Mouse (Mus musculus) heart, adult 2 months (tissue): Measurements from ENCODE around the gene Guca1b. TPM values are rescaled to one million over a fixed set of nuclear protein-coding genes. Genes with fewer than 3 reads are reported as not detected.

ENCODE experiments used
- DNase-seq, 2 experiments: peaks; one replicate each; pipeline ENCODE4 v3.0.0; 2021
- H3K27ac ChIP-seq: fragments of 200-600 bp; 2 replicates; pipeline ENCODE4 v1.8.1; 2022
- H3K27me3 ChIP-seq: fragments of 200-500 bp; 2 replicates; pipeline ENCODE4 v1.6.1; 2012; ENCODE audit warnings: mild to moderate bottlenecking, low read length, inconsistent platforms, mixed read lengths; ENCODE audit not compliant: control insufficient read depth, insufficient read depth
- H3K36me3 ChIP-seq: fragments of 200-500 bp; 2 replicates; pipeline ENCODE4 v1.6.1; 2012; ENCODE audit warnings: low read length, inconsistent platforms; ENCODE audit not compliant: control insufficient read depth, insufficient read depth
- H3K4me1 ChIP-seq: fragments of 200-500 bp; 2 replicates; pipeline ENCODE4 v1.6.1; 2011; ENCODE audit warnings: low read length; ENCODE audit not compliant: control insufficient read depth, insufficient read depth
- H3K4me3 ChIP-seq: fragments of 200-600 bp; 2 replicates; pipeline ENCODE4 v1.8.1; 2022
- H3K79me2 ChIP-seq: fragments of 200-500 bp; replicated peaks from 2 replicates; pipeline ENCODE4 v1.6.1; 2012; ENCODE audit warnings: mild to moderate bottlenecking, inconsistent platforms, low read length, moderate library complexity, mixed read lengths; ENCODE audit not compliant: control insufficient read depth, insufficient read depth
- H3K9ac ChIP-seq: fragments of 200-500 bp; 2 replicates; pipeline ENCODE4 v1.6.1; 2012; ENCODE audit warnings: low read depth, mild to moderate bottlenecking, control low read depth, inconsistent platforms, low read length, mixed read lengths
- CTCF ChIP-seq: fragments of 200-600 bp; IDR thresholded peaks from 2 replicates; pipeline ENCODE4 v1.8.1; 2022; ENCODE audit warnings: antibody characterized with exemption, mild to moderate bottlenecking, moderate library complexity
- EP300 ChIP-seq: fragments of 200-500 bp; IDR thresholded peaks from 2 replicates; pipeline ENCODE4 v1.6.1; 2011; ENCODE audit warnings: low read depth, low read length, control low read depth; ENCODE audit not compliant: insufficient read depth
- POLR2A ChIP-seq: fragments of 200-500 bp; IDR thresholded peaks from 2 replicates; pipeline ENCODE4 v1.6.1; 2011; ENCODE audit warnings: mild to moderate bottlenecking, low read depth, low read length, control low read depth; ENCODE audit not compliant: insufficient read depth
- WGBS: fragments of 180-500 bp; shearing (Covaris S2); methylation state at CpG from one replicate; pipeline ENCODE4 v1.1.7; 2018; 5-methylcytosine and 5-hydroxymethylcytosine counted together
- intact Hi-C: fragments of 180-260 bp; cut with DNase I; formaldehyde crosslinking; loops from one replicate; pipeline ENCODE4 v1.15.1; 2025
- long read RNA-seq: library from polyadenylated mRNA; stranded (forward); transcript quantifications from one replicate; pipeline ENCODE4 v2.0.0, GENCODE M21; 2021
- polyA plus RNA-seq: library from polyadenylated mRNA; depleted of rRNA; stranded (reverse); fragments of >200 nt; gene quantifications from 2 replicates; pipeline ENCODE4 v1.2.3, GENCODE M21; 2012; rRNA removed
- total RNA-seq, 2 experiments: library from RNA; stranded (reverse); gene quantifications; 2 replicates each; pipeline ENCODE4 v1.2.3; 2021

Guca1b gene
- total RNA-seq (under 1 TPM; 0.23 to 0.43 TPM), polyA plus RNA-seq (0.86 and 1.1 TPM in 2 replicates)
- long read RNA-seq, result 0 reads

GRCm38 (mm10) chr17:47385145-47385544 is at the start of gene Guca1b:
Guca1b (plus strand) TSS chr17:47385393.
- Histone ChIP-seq H3K36me3 (no peaks in the 10 kb centered on the region), H3K4me1 (no peaks in the 10 kb centered on the region), H3K27ac (no peak within 1 kb of the TSS), H3K9ac (no peak within 1 kb of the TSS), H3K27me3 (no peaks in the 10 kb centered on the region), H3K4me3 (no peak within 1 kb of the TSS), H3K79me2 (no peaks in the 10 kb centered on the region)
- intact Hi-C loops, result no loop called here
- no peak for TF ChIP-seq EP300
- TF ChIP-seq CTCF, result no peak
- no peak for TF ChIP-seq POLR2A
- DNase-seq, result no peak
- whole genome bisulfite sequencing, result 42% methylated on average over 10 of the region's 10 CpGs

- intact Hi-C loops, result no loop called here
- H3K27me3 ChIP-seq, result no peaks in the 10 kb centered on the region
- no peaks in the 10 kb centered on the region for H3K36me3 ChIP-seq
- no peak for DNase-seq
- H3K79me2 ChIP-seq, result no peaks in the 10 kb centered on the region
- H3K9ac ChIP-seq, result no peak overlapping the region
- no peaks in the 10 kb centered on the region for H3K4me1 ChIP-seq
- H3K4me3 ChIP-seq, result no peak overlapping the region
- TF ChIP-seq POLR2A (no peak), EP300 (no peak)
- H3K27ac ChIP-seq, result no peak overlapping the region
- 89% methylated on average over 2 of the region's 2 CpGs for WGBS
Measured at GRCm38 (mm10) chr17:47343121-47343520, 42.1 kb upstream of the Guca1b start.

DNA sequence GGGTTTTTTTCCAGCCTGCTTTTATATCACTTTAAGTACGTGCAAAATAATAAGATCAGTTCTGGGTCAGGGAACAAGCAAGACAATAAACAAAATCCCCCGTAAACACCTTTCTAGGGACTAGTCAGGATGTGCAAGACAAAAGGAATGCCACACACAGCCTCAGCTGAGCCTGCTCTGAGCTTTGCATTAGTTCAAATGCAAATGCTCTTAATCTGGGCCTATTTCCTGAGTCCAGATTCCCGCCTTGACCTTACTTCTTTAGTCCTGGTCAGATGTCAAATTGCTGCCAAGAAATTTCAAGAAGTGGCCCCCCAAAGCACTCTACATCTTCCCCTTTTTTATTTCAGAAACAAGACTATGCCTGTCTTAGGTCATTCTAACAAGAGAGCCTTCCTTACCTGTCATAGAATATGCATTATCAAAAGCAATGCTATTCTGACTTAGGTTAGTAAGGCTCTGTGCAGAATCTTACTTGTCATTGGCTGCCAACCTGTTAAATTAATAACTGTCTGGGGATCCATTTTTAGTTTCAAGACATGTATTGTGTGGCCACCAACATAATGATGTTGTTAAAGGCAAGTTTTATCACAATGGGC is 35.4 kb upstream of the Guca1b start:
- DNase-seq, result no peak
- 97% methylated on average over 3 of the region's 3 CpGs for WGBS
- no peak overlapping the region for H3K27ac ChIP-seq
- no peaks in the 10 kb centered on the region for H3K36me3 ChIP-seq
- no peaks in the 10 kb centered on the region for H3K4me1 ChIP-seq
- no peaks in the 10 kb centered on the region for H3K27me3 ChIP-seq
- TF ChIP-seq EP300, result no peak
- TF ChIP-seq CTCF, result no peak
- no peak for TF ChIP-seq POLR2A
- H3K4me3 ChIP-seq, result no peak overlapping the region
- intact Hi-C loops, result no loop called here
- H3K9ac ChIP-seq, result no peak overlapping the region
- H3K79me2 ChIP-seq, result no peaks in the 10 kb centered on the region

GRCm38 (mm10) chr17:47359964-47360363 is 25.2 kb upstream of the Guca1b start:
- no peak overlapping the region for H3K9ac ChIP-seq
- H3K27me3 ChIP-seq, result no peaks in the 10 kb centered on the region
- 53% methylated on average over 6 of the region's 6 CpGs for WGBS
- no peaks in the 10 kb centered on the region for H3K36me3 ChIP-seq
- no peaks in the 10 kb centered on the region for H3K4me1 ChIP-seq
- no peak overlapping the region for H3K27ac ChIP-seq
- intact Hi-C loops, result loop anchor here (10.0 kb wide), 1 partner anchor 255 kb away; the partner anchor contains the start of genes Bysl, Gm20517 and Med20
- DNase-seq, result peak; percentile 21 to 54
- TF ChIP-seq CTCF, result peak; percentile 75
- no peak for TF ChIP-seq POLR2A
- H3K4me3 ChIP-seq, result no peak overlapping the region
- H3K79me2 ChIP-seq, result no peaks in the 10 kb centered on the region

- Histone ChIP-seq H3K27me3 (no peaks in the 10 kb centered on the region), H3K27ac (no peak overlapping the region), H3K4me3 (no peak overlapping the region), H3K4me1 (no peaks in the 10 kb centered on the region), H3K9ac (no peak overlapping the region), H3K36me3 (no peaks in the 10 kb centered on the region), H3K79me2 (no peaks in the 10 kb centered on the region)
- WGBS, result 41% methylated on average over 11 of the region's 11 CpGs
- DNase-seq, result no peak
- intact Hi-C loops, result loop anchor here (10.0 kb wide), 1 partner anchor 253 kb away; the partner anchor contains the start of genes Bysl, Gm20517 and Med20
- no peak for TF ChIP-seq POLR2A
- no peak for TF ChIP-seq CTCF
- no peak for TF ChIP-seq EP300
Measured at GRCm38 (mm10) chr17:47361343-47361742, 23.9 kb upstream of the Guca1b start.

DNA sequence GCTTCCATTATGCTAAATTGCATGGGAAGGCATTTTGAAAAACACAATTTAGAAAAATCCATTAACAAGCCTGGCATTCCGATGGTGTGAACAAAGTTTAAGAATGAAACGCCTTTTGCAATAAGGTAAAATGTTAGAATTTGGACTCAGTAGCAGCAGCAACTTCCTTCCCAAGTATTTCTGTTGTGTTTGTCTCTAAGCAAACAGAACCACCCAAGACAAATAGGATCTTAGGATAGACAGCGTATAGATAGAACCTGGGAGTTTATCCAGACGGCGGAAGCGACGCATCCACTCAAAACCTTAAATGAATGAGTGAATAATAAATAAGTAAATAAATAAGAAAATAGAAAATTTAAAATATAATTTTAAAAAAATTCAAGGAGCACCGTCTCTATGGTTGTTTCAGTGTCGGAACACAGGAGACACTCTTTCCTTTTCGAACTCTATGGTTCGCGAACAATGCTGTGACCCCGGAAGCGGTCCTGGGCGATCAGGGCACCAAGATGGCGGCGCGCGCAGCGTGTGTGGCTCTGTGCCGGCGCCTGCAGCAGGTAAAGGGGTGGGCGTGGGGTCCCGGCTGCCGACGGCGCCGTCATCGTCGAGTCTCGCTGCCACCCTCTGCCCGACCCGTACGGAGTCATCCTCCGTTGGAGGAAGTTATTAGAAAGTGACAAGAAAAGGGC is 16.6 kb upstream of the Guca1b start, which contains the start of gene Mrps10:
Gene Mrps10 (plus strand): TSS at position 487 of the 686 bp plus-strand sequence.
- TF ChIP-seq EP300 (no peak), CTCF (0 out of 2 replicates have a peak, but pooled peaks have one; percentile 16), POLR2A (peak; percentile 56; the same call in 1 of the 2 replicates)
- DNase-seq, result peak; percentile 84 to 86
- 4% methylated on average over 35 of the region's 35 CpGs for WGBS
- intact Hi-C loops, result loop anchor here (5.0 to 10.0 kb wide), 4 partner anchors 226 to 331 kb away; partner anchors contain the start of genes Bysl, Gm20517, Gm21981 and Med20
- H3K36me3 ChIP-seq, result no peaks in the 10 kb centered on the region; the same call in 1 of the 2 replicates
- no peaks in the 10 kb centered on the region for H3K4me1 ChIP-seq
- no peaks in the 10 kb centered on the region for H3K27me3 ChIP-seq
- peak within 1 kb of the TSS; percentile 56 for H3K27ac ChIP-seq
- H3K9ac ChIP-seq, result peak within 1 kb of the TSS; percentile 62
- no peaks in the 10 kb centered on the region for H3K79me2 ChIP-seq
- H3K4me3 ChIP-seq, result peak within 1 kb of the TSS; percentile 94
